Mouse (Mus musculus): Measurements from ENCODE around the gene Tspan5. TPM values are rescaled to one million over a fixed set of nuclear protein-coding genes. Genes with fewer than 3 reads are reported as not detected.
A peak's percentile ranks its signal among the peaks of the same experiment; 100 is the strongest.

The Tspan5 gene
- total and polyA plus RNA-seq, 3 experiments: 28.1 to 35.1 TPM; not detected in 1

DNA sequence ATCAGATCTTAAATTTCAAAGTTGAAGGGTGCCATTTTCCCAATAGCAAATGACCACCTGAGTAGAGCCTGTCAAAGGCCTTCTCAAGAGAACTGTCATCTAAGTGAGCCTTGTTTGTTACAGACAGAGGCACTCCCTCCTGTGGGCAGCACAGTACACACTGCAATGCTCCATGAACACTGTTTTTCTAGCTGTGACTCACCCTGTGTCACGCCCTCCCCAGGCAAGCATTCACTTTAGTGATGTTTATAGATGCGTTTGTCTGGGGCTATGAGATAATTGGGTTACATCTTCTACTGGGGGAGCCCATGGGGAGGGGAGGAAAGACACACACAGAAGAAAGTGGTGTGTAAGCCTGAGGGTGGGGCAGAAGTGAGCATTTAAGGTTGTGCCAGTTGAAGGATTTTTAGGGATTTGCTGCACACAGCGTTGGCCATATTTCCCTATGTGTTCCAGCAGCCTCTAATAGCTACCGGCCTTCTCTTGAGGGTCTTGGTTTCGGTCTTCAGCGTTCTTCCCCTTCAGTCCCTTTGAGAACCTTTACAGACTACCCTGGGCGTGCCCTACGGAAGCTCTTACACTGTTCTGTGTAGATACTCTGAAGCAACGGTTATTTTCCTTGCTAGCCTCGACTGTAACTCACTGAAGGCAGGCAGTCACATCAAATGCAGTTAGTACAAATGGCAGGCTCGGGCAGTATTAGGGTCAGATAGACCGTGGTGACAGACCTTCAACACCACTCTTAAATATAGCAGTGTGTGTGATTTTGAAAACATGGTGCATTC is 29.7 kb downstream of the Tspan5 start:
- peak overlapping the region; percentile 99 for H3K27ac ChIP-seq (ENCODE audit: control insufficient read depth, low read depth, low read length)
- H3K9me3 ChIP-seq (replicated peaks; ENCODE audit: insufficient read depth, low read length): no peaks in the 10 kb centered on the region
- peaks cover 34 to 61% of the 10 kb centered on the region in 2 experiments for H3K4me1 ChIP-seq (ENCODE audit: control insufficient read depth in 1 of 2, insufficient read depth in 2 of 2, low read length in 2 of 2)
- H3K9ac ChIP-seq (ENCODE audit: control insufficient read depth, low read depth, low read length, poor library complexity, severe bottlenecking): peak overlapping the region; percentile 64
- no peaks in the 10 kb centered on the region for H3K27me3 ChIP-seq (ENCODE audit: control insufficient read depth in 1 of 2, insufficient read depth in 2 of 2, low read length in 2 of 2)
- peak; percentile 94 for DNase-seq (ENCODE audit: low read depth, low spot score)
- H3K36me3 ChIP-seq (ENCODE audit: control insufficient read depth in 1 of 2, insufficient read depth in 2 of 2, low read length in 2 of 2): peaks cover 0 to 63% of the 10 kb centered on the region in 2 experiments; a peak in 2 of 4 replicates
- peaks cover 54% of the 10 kb centered on the region for H3K79me2 ChIP-seq (ENCODE audit: control insufficient read depth, insufficient read depth, low read length, poor library complexity)
- peak overlapping the region; percentile 35 to 58 for H3K4me3 ChIP-seq (ENCODE audit: control insufficient read depth in 1 of 2, insufficient read depth in 1 of 2, low read depth in 2 of 2, low read length in 2 of 2)
- TF ChIP-seq E2F4 (IDR thresholded peaks at IDR 0.05; ENCODE audit: borderline replicate concordance, low read depth, low read length) (no peak), KAT2A (conservative IDR thresholded peaks at IDR 0.05; ENCODE audit: low read depth, low read length) (no peak), BHLHE40 (IDR thresholded peaks at IDR 0.05; ENCODE audit: borderline replicate concordance, low read depth, low read length) (peak; percentile 47; the same call in 1 of the 2 replicates), MEF2A (IDR thresholded peaks at IDR 0.05; ENCODE audit: extremely low read depth, insufficient replicate concordance, low read depth, low read length, poor library complexity, severe bottlenecking) (no peak), SMC3 (IDR thresholded peaks at IDR 0.05; ENCODE audit: low read depth, low read length) (no peak; the same call in 1 of the 2 replicates), RAD21 (IDR thresholded peaks at IDR 0.05; ENCODE audit: low read depth, low read length) (peak; percentile 13), HCFC1 (IDR thresholded peaks at IDR 0.05; ENCODE audit: low read depth, low read length) (no peak), USF1 (IDR thresholded peaks at IDR 0.05; ENCODE audit: low read depth, low read length) (no peak), MAX (IDR thresholded peaks at IDR 0.05; ENCODE audit: low read length) (0 out of 2 replicates have a peak, but pooled peaks have one; percentile 53), TCF12 (IDR thresholded peaks at IDR 0.05; ENCODE audit: low read depth, low read length) (peak; percentile 69), MXI1 (IDR thresholded peaks at IDR 0.05; ENCODE audit: low read depth, low read length) (peak; percentile 74), ZKSCAN1 (IDR thresholded peaks at IDR 0.05; ENCODE audit: low read depth, low read length) (no peak), TBP (IDR thresholded peaks at IDR 0.05; ENCODE audit: low read depth, low read length) (peak; percentile 19; the same call in 1 of the 2 replicates), ZC3H11A (IDR thresholded peaks at IDR 0.05; ENCODE audit: low read depth, low read length) (no peak), SIN3A (IDR thresholded peaks at IDR 0.05; ENCODE audit: low read length) (peak; percentile 91), CTCF (IDR thresholded peaks at IDR 0.05 in 2 of 3, conservative IDR thresholded peaks at IDR 0.05 in 1 of 3; ENCODE audit: control insufficient read depth in 1 of 3, insufficient read depth in 1 of 3, low read depth in 2 of 3, low read length in 3 of 3, poor library complexity in 1 of 3, severe bottlenecking in 1 of 3) (peak in 2 of 3 experiments; percentile 23 to 37; a peak in 3 of 6 replicates), USF2 (IDR thresholded peaks at IDR 0.05; ENCODE audit: borderline replicate concordance in 1 of 2, insufficient read depth in 1 of 2, low read depth in 1 of 2, low read length in 2 of 2) (no peak), ELF1 (IDR thresholded peaks at IDR 0.05; ENCODE audit: low read depth, low read length) (no peak), GATA1 (IDR thresholded peaks at IDR 0.05; ENCODE audit: low read depth, low read length) (peak; percentile 53; the same call in 1 of the 2 replicates), ZMIZ1 (IDR thresholded peaks at IDR 0.05; ENCODE audit: low read depth, low read length) (no peak), UBTF (IDR thresholded peaks at IDR 0.05; ENCODE audit: borderline replicate concordance, insufficient read depth, low read depth, low read length) (no peak), RCOR1 (IDR thresholded peaks at IDR 0.05; ENCODE audit: low read depth, low read length) (0 out of 2 replicates have a peak, but pooled peaks have one; percentile 41), GABPA (IDR thresholded peaks at IDR 0.05; ENCODE audit: low read depth, low read length) (no peak), CHD1 (IDR thresholded peaks at IDR 0.05; ENCODE audit: low read depth, low read length) (0 out of 2 replicates have a peak, but pooled peaks have one; percentile 25), MYB (IDR thresholded peaks at IDR 0.05; ENCODE audit: low read depth, low read length) (peak; percentile 54; the same call in 1 of the 2 replicates), TAL1 (IDR thresholded peaks at IDR 0.05; ENCODE audit: low read length) (peak; percentile 78), POLR2A (IDR thresholded peaks at IDR 0.05; ENCODE audit: control insufficient read depth in 1 of 2, insufficient read depth in 1 of 2, low read depth in 1 of 2, low read length in 2 of 2, poor library complexity in 1 of 2) (peak in 1 of 2 experiments; percentile 35; a peak in 1 of 4 replicates), MYC (IDR thresholded peaks at IDR 0.05; ENCODE audit: low read depth, low read length) (peak; percentile 19; the same call in 1 of the 2 replicates), JUND (IDR thresholded peaks at IDR 0.05; ENCODE audit: low read depth, low read length) (peak; percentile 80; the same call in 1 of the 2 replicates), MAZ (IDR thresholded peaks at IDR 0.05; ENCODE audit: low read depth, low read length) (peak; percentile 41; the same call in 1 of the 2 replicates), ETS1 (IDR thresholded peaks at IDR 0.05; ENCODE audit: low read depth, low read length) (peak; percentile 81), NELFE (IDR thresholded peaks at IDR 0.05; ENCODE audit: low read depth, low read length) (no peak), EP300 (IDR thresholded peaks at IDR 0.05; ENCODE audit: low read depth in 1 of 2, low read length in 2 of 2) (peak; percentile 81 to 82; a peak in 3 of 4 replicates), POLR2AphosphoS2 (IDR thresholded peaks at IDR 0.05; ENCODE audit: low read length) (no peak), POLR2AphosphoS5 (IDR thresholded peaks at IDR 0.05; ENCODE audit: borderline replicate concordance, low read depth, low read length) (no peak)

Measured in MEL (cell line).